Mouse (Mus musculus) embryonic facial prominence, embryonic 12.5 days (tissue): ENCODE results near the gene Coro1b. TPM values are rescaled to one million over a fixed set of nuclear protein-coding genes. Genes with fewer than 3 reads are reported as not detected.

Experiments
- ATAC-seq: fragments of 200-750 bp; cut with Nextera tagmentation; 2 replicates; pipeline ENCODE4 v1.8.0; 2017; ENCODE audit not compliant: insufficient number of reproducible peaks, insufficient read depth, low FRiP score, low TSS enrichment
- H3K27ac ChIP-seq: fragments of 300-500 bp; sonication (generic); 2 replicates; pipeline ENCODE4 v1.5.1; 2016; ENCODE audit warnings: mild to moderate bottlenecking
- H3K27me3 ChIP-seq: fragments of 300-500 bp; sonication (generic); 2 replicates; pipeline ENCODE4 v1.6.1; 2016; ENCODE audit warnings: mild to moderate bottlenecking, moderate library complexity
- H3K36me3 ChIP-seq: fragments of 300-500 bp; sonication (generic); 2 replicates; pipeline ENCODE4 v1.6.1; 2016; ENCODE audit warnings: mild to moderate bottlenecking
- H3K4me1 ChIP-seq: fragments of 300-500 bp; sonication (generic); 2 replicates; pipeline ENCODE4 v1.6.1; 2016
- H3K4me2 ChIP-seq: fragments of 300-500 bp; sonication (generic); replicated peaks from 2 replicates; pipeline ENCODE4 v1.6.1; 2016; ENCODE audit warnings: mild to moderate bottlenecking, moderate library complexity
- H3K4me3 ChIP-seq: fragments of 300-500 bp; sonication (generic); 2 replicates; pipeline ENCODE4 v1.5.1; 2016; ENCODE audit warnings: mild to moderate bottlenecking
- H3K9ac ChIP-seq: fragments of 300-500 bp; sonication (generic); 2 replicates; pipeline ENCODE4 v1.6.1; 2016; ENCODE audit warnings: mild to moderate bottlenecking, moderate library complexity
- H3K9me3 ChIP-seq: fragments of 300-500 bp; sonication (generic); 2 replicates; pipeline ENCODE4 v1.6.1; 2016; ENCODE audit warnings: mild to moderate bottlenecking, moderate library complexity
- WGBS: fragments of 180-500 bp; shearing (Covaris S2); methylation state at CpG from one replicate; pipeline ENCODE4 v1.1.7; 2016; 5-methylcytosine and 5-hydroxymethylcytosine counted together
- polyA plus RNA-seq: library from polyadenylated mRNA; unstranded; fragments of >200 nt; fragmentation: Nextera tagmentation; extraction: Ambion mirVana; gene quantifications from 2 replicates; pipeline ENCODE4 v1.2.1, GENCODE M21; 2016

Gene Coro1b
- polyA plus RNA-seq, 1 experiment from 2014 or later: 128 TPM

DNA sequence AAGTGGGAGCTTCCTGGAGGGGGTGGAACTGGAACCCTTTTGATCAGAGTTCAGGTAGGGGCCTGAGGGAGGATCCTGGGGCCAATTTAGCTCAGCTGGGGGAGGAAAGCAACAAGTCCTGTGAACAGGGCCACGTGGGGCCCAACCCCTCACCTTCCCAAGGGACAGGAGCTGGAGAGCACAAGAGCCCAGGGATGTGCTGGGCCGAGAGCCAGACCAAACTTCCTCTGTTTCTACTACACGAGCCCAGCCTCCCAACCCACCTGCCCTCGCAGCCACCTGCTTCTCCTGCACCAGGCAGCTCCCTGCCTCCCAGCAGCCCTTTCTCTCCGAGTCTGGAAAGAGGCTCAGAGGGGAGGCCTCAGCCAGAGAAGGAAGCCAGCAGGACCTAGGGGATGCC, 48.1 kb downstream of the Coro1b start:
- WGBS: 25% methylated on average over 5 of the region's 5 CpGs
- H3K9ac ChIP-seq: no peak overlapping the region
- no peak overlapping the region for H3K4me2 ChIP-seq
- peak overlapping the region; percentile 12; the same call in 1 of the 2 replicates for H3K27ac ChIP-seq
- H3K4me1 ChIP-seq: peaks cover 36% of the 10 kb centered on the region
- no peak overlapping the region for H3K4me3 ChIP-seq
- no peaks in the 10 kb centered on the region for H3K9me3 ChIP-seq
- no peaks in the 10 kb centered on the region for H3K27me3 ChIP-seq
- H3K36me3 ChIP-seq: peaks cover 61% of the 10 kb centered on the region
- no peak for ATAC-seq

DNA sequence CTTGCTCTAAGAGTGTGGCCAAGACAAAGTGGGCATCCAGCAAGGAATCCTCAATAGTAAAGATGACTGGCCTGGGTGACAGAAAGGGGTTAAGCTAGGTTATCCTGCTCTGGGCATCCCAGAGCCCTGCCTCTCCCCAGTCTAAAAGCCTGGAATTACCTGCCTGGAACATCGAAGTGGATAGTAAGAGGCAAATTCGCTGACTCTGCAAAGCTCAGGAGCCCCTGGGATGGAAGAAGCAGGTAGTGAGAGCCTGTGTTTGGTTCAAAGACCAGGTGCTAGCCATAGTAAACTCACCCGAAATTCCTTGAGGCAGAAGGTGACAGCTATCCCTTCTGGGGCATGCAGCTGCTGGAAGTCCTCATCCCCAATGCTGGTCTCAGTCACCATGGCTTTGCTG, 48.8 kb downstream of the Coro1b start:
- Histone ChIP-seq H3K27ac (no peak overlapping the region), H3K4me3 (no peak overlapping the region), H3K4me2 (no peak overlapping the region), H3K4me1 (peaks cover 38% of the 10 kb centered on the region), H3K9me3 (no peaks in the 10 kb centered on the region), H3K9ac (no peak overlapping the region), H3K36me3 (peaks cover 61% of the 10 kb centered on the region), H3K27me3 (no peaks in the 10 kb centered on the region)
- 76% methylated on average over 3 of the region's 3 CpGs for WGBS
- no peak for ATAC-seq

DNA sequence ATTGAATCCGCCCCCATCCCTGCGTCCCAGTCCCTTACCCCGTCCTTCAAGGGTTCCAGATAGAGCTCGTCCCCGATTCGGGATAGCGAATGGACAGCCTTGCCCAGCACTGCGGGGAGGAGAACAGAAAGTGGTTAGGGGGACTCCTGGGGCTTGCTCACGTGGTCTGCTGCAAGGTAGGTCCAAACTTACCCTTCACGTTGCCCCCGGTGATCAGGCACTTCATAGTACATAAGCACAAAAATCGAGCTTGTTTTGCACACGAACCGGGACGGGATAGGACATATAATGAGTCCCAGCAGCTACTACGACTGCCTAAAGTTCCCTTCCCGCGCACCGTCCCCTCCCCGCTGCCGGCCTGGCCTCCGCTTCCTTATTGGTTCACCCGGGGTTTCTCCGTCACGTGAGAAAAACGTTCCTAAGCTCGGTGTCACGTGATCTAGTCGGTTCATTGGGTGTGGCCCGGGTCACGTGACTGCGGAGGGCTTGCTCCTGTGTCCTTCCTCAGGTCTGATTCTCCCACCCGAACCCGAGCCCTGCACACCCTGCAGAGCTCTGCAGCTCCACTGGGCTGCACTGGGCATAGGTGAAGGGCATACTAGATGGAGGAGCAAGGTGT, 53.0 kb downstream of the Coro1b start, which contains the start of gene Rad9a:
TSS of gene Rad9a (minus strand) at position 372 of the 619 bp plus-strand sequence.
- ATAC-seq: peak; percentile 75
- under 1% methylated on average over 34 of the region's 34 CpGs for WGBS
- Histone ChIP-seq H3K27ac (peak within 1 kb of the TSS; percentile 58), H3K4me2 (peak within 1 kb of the TSS; percentile 72), H3K9ac (peak within 1 kb of the TSS; percentile 76), H3K9me3 (no peaks in the 10 kb centered on the region), H3K4me1 (peaks cover 27% of the 10 kb centered on the region), H3K4me3 (peak within 1 kb of the TSS; percentile 70), H3K36me3 (peaks cover 26% of the 10 kb centered on the region), H3K27me3 (peaks cover 2% of the 10 kb centered on the region; the same call in 1 of the 2 replicates)

DNA sequence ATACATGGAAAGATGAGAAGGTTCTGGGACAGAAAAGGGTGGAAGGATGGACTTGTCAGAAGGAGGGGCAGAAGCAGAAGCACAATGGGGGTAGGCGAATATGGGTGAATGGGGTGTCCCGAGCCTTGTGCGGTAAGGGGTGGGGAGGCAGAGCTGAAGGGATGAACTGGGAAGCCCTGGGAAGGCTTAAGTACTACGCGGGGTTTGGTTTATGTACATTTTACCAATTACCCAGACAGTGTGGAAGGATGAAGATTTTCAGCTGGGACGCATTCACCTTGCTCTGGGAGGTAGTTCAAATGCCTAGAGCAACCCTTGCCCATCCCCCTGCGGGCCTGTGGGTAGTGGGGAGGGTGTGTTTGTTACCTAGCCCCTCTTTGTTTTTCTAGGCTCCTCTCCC, 53.7 kb downstream of the Coro1b start:
- Histone ChIP-seq H3K4me3 (peak overlapping the region; percentile 70), H3K4me1 (peaks cover 22% of the 10 kb centered on the region), H3K9me3 (no peaks in the 10 kb centered on the region), H3K9ac (peak overlapping the region; percentile 47), H3K27ac (no peak overlapping the region), H3K4me2 (peak overlapping the region; percentile 72), H3K27me3 (peaks cover 2% of the 10 kb centered on the region; the same call in 1 of the 2 replicates), H3K36me3 (peaks cover 19% of the 10 kb centered on the region; the same call in 1 of the 2 replicates)
- WGBS: 28% methylated on average over 7 of the region's 7 CpGs
- ATAC-seq: no peak

DNA sequence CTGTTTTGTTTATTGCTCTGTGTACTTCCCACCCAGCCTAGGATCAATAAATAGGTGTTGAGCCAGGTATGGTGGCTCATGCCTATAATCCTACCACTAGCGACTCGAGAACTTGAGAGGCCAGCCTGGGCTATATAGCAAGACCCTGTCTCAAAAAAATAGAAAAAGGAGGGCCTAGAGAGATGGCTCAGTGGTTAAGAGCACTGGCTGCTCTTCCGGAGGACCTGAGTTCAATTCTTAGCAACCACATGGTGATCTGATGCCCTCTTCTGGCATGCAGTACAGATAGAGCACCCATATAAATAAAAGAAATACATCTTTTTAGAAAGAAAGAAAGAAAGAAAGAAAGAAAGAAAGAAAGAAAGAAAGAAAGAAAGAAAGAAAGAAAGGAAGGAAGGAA, 54.7 kb downstream of the Coro1b start:
- Histone ChIP-seq H3K27ac (no peak overlapping the region), H3K4me2 (no peak overlapping the region), H3K9ac (no peak overlapping the region), H3K4me1 (peaks cover 22% of the 10 kb centered on the region), H3K4me3 (no peak overlapping the region), H3K9me3 (no peaks in the 10 kb centered on the region), H3K36me3 (peaks cover 11% of the 10 kb centered on the region; the same call in 1 of the 2 replicates), H3K27me3 (peaks cover 2% of the 10 kb centered on the region; the same call in 1 of the 2 replicates)
- no peak for ATAC-seq
- WGBS: 63% methylated on average over 3 of the region's 3 CpGs

Other genes with a start within 250 kb of the Coro1b start
- 46.4 and 53.6 TPM in 2 replicates for gene Tcirg1, start 241.5 kb upstream of the Coro1b start, polyA plus RNA-seq
- 245 and 268 TPM in 2 replicates for gene Ndufs8, start 235.8 kb upstream of the Coro1b start, polyA plus RNA-seq
- 0.91 and 1.1 TPM in 2 replicates for gene Aldh3b1, start 218.8 kb upstream of the Coro1b start, polyA plus RNA-seq
- gene Unc93b1, start 213.4 kb upstream of the Coro1b start, polyA plus RNA-seq: 12.5 and 12.7 TPM in 2 replicates
- gene Aldh3b3, start 190.0 kb upstream of the Coro1b start, polyA plus RNA-seq: not detected in 2 replicates
- 2.0 and 2.8 TPM in 2 replicates for gene Aldh3b2, start 176.3 kb upstream of the Coro1b start, polyA plus RNA-seq
- gene Acy3, start 162.0 kb upstream of the Coro1b start, polyA plus RNA-seq: 3.0 and 3.4 TPM in 2 replicates
- gene Tbx10, start 155.9 kb upstream of the Coro1b start, polyA plus RNA-seq: not detected in 2 replicates
- 30.0 and 33.2 TPM in 2 replicates for gene Nudt8, start 148.0 kb upstream of the Coro1b start, polyA plus RNA-seq
- 4.0 and 5.6 TPM in 2 replicates for gene Gm49405, start 148.0 kb upstream of the Coro1b start, polyA plus RNA-seq
- gene Doc2g, start 145.3 kb upstream of the Coro1b start, polyA plus RNA-seq: 6.5 and 6.9 TPM in 2 replicates
- gene Ndufv1, start 135.8 kb upstream of the Coro1b start, polyA plus RNA-seq: 188 and 201 TPM in 2 replicates
- gene Gstp1, start 110.6 kb upstream of the Coro1b start, polyA plus RNA-seq: 540 and 544 TPM in 2 replicates
- gene Gstp2, start 102.6 kb upstream of the Coro1b start, polyA plus RNA-seq: 2.8 and 11.5 TPM in 2 replicates
- not detected in 2 replicates for gene Gstp3, start 89.0 kb upstream of the Coro1b start, polyA plus RNA-seq
- gene Cabp2, start 67.0 kb upstream of the Coro1b start, polyA plus RNA-seq: 0.22 TPM in 1 of 2 replicates, not detected in the other
- gene Cdk2ap2, start 51.4 kb upstream of the Coro1b start, polyA plus RNA-seq: 55.6 and 55.7 TPM in 2 replicates
- 8.9 and 10.9 TPM in 2 replicates for gene Pitpnm1, start 48.6 kb upstream of the Coro1b start, polyA plus RNA-seq
- gene Aip, start 22.8 kb upstream of the Coro1b start, polyA plus RNA-seq: 85.2 and 90.8 TPM in 2 replicates
- gene Gpr152, start 8.8 kb upstream of the Coro1b start, polyA plus RNA-seq: not detected in 2 replicates
- gene Cabp4, start 4.6 kb upstream of the Coro1b start, polyA plus RNA-seq: not detected in 2 replicates
- 0.89 and 2.1 TPM in 2 replicates for gene Ptprcap, start 5.0 kb downstream of the Coro1b start, polyA plus RNA-seq
- 59.7 and 71.7 TPM in 2 replicates for gene Rps6kb2, start 14.7 kb downstream of the Coro1b start, polyA plus RNA-seq
- 2.6 and 3.7 TPM in 2 replicates for gene Carns1, start 26.9 kb downstream of the Coro1b start, polyA plus RNA-seq
- gene Tbc1d10c, start 42.7 kb downstream of the Coro1b start, polyA plus RNA-seq: 1.2 and 1.9 TPM in 2 replicates
- 782 and 783 TPM in 2 replicates for gene Ppp1ca, start 43.4 kb downstream of the Coro1b start, polyA plus RNA-seq
- 42.7 and 45.2 TPM in 2 replicates for gene Rad9a, start 53.0 kb downstream of the Coro1b start, polyA plus RNA-seq
- 8.5 and 9.7 TPM in 2 replicates for gene Clcf1, start 65.6 kb downstream of the Coro1b start, polyA plus RNA-seq
- gene AC109138.7, start 65.7 kb downstream of the Coro1b start, polyA plus RNA-seq: not detected in 2 replicates
- 14.9 and 21.6 TPM in 2 replicates for gene Pold4, start 83.3 kb downstream of the Coro1b start, polyA plus RNA-seq
- 11.1 and 11.5 TPM in 2 replicates for gene Ssh3, start 120.6 kb downstream of the Coro1b start, polyA plus RNA-seq
- 11.0 and 13.4 TPM in 2 replicates for gene Ankrd13d, start 134.5 kb downstream of the Coro1b start, polyA plus RNA-seq
- gene Grk2, start 157.6 kb downstream of the Coro1b start, polyA plus RNA-seq: 15.0 and 19.0 TPM in 2 replicates
- 61.6 and 65.4 TPM in 2 replicates for gene Kdm2a, start 249.7 kb downstream of the Coro1b start, polyA plus RNA-seq